Mouse (Mus musculus) embryo, embryonic 10 days (tissue): ENCODE data around the gene Dnal4.
"Not testable (repeated sequence)": the region's sequence is repeated elsewhere in the genome, so short reads cannot be mapped to it uniquely, and the experiment has no call there.

Experiments used
- DNase-seq: peaks from one replicate; pipeline ENCODE4 v3.0.0-alpha.2; 2015; ENCODE audit warnings: low spot score

The Dnal4 gene

GRCm38 (mm10) chr15:79777749-79778148 is at the start of gene Dnal4:
Gene Dnal4 (minus strand): TSS chr15:79777849.
- DNase-seq = no peak

DNA sequence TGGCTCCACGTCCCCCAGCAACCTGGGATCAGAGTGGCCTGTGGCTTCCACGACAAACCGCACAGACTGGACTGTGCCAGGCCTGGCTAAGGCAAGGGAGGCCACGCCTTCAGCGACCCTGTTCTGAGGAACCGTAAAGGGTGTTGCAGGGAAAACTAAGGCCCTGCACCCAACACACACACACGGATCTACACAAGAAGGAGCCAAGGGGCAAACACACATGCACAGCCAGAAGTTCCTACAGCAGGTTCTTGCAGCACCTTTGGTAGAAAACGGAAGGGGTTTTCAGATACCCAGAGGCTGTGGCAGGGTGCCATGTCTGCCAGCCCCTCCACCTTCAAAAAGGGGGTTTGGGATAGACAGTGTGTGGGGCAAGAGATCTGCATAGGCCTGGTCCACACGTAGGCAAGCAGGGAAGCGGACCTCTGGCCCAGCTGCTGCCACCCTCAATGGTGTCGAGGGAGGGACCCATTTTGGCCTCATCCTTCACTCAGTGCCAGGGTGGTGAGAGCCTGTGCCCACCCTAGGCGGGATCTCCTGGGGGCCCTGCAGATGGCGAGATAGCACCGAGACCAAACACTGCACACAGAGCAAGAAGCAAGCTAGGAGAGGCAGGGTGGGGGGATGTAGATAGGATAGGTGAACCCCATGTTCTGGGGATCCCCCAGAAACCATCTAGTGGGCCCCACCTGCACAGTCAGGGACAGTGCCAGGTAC is 49.6 kb upstream of the Dnal4 start:
- no peak for DNase-seq

DNA sequence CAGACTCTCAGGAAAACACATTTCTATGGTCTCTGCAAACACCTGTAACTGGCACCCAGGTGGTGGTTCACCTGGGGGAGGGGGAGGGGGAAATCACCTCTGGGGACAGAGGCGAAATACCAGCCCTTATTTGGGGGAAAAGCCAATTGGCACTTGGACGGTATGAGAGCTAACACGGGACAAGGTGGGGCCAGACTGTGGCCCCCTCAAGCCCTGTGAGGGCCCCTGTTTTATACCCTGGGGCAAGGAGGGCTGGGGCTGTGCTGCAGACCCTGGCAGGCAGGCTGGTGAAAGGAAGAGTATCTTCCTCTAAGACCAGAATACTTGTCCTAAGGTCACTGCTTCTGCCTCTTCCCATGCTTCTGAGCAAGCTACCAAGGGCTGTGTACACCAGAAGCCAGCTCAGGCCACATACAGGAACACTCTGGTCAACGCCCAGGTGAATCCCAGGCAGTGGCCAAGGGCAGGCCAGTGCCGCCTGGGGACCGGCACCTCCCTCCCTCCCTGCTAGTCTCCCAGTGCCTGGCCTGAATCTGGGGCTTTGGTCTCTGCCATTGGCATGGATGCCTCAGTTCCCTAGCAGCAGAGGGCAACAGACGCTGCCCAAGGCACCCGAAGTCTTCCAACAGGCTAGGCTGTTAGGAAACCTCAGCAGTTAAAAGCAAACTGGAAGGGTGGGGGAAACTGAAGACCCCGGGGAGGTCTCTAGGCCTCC is 48.7 kb upstream of the Dnal4 start:
- DNase-seq = no peak

DNA sequence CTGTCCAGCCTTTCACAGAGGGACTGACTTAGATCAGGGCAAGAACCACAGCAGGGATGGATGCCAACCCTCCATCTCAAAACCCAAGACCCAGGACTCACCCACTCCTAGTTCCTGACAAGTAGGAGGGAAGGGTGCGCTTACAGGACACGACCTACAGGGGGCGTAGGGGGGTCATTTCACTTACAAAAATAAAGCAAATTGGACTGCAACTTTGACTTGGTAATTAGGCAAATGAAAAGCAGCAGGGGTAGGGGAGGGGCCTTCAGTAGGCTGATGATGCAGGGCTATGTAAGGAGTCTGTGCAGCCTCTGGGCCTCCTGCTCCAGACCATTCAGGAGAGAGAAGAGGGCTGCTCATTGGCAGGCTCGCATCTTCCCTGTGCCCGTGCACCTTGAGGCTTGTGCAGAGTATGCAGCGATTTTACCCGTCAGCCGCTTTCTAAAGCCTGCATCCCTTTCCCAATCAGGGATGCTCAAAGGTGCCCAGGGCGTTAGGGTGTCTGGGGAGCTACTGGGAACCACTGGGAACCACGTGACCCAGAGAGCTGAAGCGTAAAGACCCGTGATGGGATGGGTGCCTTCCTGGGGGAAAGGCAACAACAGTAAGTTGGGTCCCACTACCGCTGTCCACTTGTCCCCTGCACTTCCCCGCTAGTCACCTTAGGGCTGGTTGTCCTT is 47.6 kb upstream of the Dnal4 start:
- DNase-seq = no peak

DNA sequence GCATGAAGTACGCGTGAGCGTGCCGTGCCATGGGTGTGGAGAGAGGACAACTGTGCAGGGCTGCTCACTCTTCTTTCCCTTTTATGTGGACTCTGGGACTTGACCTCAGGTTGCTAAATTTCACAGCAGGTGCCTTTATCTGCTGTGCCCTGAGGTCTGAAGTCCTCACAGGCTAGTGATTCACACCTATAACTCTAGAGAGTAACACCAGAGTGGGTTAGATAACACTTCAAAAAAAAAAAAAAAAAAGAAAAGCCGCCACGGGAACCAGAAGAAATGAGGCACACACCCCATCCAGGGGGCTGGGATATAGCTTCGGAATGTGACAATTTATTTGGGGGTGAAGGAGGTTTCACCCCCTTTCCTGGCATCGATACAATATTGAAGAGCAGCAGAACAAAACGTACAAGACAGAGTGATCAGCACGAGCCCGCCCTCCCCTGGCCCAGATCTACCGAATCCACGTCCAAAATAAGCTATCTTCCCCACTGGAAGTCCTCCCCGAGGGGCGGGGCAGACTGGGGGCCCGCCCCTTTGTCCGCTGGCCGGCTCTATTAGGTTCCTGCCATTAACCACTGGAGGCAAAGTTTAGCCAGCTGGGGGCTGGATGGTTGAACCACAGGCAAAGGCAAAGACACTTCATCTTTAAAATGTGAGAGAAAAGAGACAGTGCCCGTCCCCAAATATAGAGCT is 46.1 kb upstream of the Dnal4 start:
- no peak for DNase-seq

DNA sequence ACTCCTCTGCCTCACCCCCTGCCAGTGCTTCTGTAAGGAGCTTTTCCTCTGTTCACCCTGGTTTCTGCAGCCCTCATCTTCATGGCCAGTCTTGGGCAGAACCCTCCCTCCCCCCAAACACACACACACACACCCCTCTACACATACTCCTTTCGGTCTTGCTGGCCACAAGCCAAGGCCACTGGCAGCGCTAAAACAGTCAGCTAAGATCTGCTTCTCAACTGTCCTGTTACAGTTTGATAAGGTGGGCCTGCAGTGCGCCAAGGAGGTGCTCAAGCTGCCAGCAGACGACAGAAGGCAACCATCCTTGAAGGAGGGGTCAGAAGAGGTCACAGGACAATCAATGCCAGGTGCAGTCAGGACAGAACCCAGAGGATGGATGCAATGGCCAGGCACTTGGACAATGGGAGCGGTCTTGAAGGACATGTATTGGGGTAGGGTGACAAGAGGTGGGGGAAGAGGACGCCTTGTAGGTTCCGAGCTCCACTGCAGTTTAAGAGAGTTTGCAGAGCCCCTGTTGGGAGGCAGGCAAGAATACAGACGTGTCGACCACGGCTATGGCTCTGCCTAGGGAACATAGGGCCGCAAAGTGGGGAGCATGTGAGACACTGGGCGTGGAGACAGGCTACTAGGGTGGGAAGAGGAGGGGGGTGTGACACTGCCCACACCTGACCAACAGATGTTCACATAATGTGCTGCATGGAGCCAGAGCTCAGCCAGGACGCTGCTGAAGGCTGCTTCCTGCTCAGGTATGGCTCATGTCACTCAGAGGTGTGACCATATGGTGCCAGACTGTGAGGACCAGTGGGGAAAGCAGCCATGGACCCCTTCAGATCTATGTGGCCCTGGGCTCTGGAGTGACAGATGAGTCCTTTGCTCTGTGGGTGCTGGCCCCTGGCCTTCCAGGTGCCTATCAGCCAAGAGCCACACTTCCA is 44.9 kb upstream of the Dnal4 start:
- DNase-seq = peak; percentile 40

DNA sequence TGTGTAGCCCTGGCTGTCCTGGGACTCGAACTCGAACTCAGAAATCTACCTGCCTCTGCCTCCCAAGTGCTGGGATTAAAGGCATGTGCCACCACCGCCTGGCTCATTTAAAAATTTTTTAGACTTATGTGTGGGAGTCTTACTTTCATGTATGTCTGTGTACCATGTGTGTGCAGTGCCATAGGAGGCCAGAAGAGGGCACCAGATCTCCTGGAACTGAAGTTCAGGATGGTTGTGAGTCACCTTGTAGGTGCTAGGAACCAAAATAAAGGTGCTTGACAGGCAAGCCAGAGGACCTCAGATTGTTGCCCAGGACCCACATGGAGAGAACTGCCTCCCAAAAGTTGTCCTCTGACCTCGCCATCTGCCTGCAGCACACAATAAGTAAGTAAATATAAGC is 40.7 kb upstream of the Dnal4 start:
- DNase-seq = no peak

GRCm38 (mm10) chr15:79813666-79814258 is 36.1 kb upstream of the Dnal4 start:
- DNase-seq = no peak

DNA sequence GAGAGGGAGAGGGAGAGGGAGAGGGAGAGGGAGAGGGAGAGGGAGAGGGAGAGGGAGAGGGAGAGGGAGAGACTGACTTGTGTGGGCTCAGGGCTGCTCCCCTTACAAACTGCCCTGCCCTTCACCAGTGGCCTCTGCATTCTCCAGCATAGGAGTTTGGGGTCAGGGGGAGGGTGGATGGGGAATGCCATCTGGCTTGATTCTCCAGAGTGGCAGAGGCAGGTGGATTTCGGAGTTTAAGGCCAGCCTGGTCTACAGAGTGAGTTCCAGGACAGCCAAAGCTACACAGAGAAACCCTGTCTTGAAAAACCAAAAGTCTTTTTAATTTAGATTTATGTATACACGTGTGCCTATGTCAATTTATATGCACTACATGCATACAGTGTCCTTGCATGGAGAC is 35.2 kb upstream of the Dnal4 start:
- DNase-seq = not testable (repeated sequence)

DNA sequence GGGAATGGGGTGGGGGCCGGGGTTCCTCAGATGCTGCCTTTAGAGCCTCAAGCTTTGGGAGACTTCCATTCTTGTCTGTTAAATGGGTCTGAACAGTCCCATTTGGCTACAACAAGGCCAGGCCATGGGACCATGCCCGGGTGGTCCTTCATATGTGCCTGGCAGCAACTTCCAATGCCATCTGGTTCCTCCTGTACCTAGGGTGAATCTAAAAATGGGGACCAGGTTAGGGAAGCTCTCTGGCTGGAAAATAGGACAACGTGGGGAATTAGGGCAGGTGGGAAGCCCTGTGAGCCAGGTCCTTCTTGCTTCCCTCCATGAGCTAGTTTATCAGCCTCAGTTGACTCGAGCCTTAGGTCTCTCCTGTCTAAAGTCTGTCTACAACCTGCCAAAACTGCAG is 33.3 kb upstream of the Dnal4 start:
- DNase-seq = no peak

- no peak for DNase-seq
Observed at GRCm38 (mm10) chr15:79810061-79810460, 32.4 kb upstream of the Dnal4 start.

DNA sequence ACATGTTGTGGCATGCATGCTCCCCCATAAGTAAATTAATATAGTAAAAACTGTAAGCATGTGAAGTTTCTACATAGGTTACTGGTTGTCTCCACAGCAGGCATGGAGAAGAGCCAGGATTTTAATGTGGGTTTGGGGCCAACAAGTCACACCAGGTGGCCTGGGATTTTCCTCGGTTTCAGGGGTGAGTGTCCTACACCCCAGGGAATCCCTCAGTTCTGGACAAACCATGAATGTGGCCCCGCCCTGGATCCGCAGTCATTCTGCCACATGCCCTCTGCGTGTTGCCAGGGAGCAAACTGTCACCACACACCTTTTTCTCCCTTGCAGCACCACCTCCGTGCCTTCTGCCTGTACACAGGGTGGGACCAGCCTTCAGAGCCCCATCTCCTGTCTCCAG is 31.0 kb upstream of the Dnal4 start:
- no peak for DNase-seq

- DNase-seq = peak; percentile 77
Observed at GRCm38 (mm10) chr15:79808114-79808513, 30.5 kb upstream of the Dnal4 start.

DNA sequence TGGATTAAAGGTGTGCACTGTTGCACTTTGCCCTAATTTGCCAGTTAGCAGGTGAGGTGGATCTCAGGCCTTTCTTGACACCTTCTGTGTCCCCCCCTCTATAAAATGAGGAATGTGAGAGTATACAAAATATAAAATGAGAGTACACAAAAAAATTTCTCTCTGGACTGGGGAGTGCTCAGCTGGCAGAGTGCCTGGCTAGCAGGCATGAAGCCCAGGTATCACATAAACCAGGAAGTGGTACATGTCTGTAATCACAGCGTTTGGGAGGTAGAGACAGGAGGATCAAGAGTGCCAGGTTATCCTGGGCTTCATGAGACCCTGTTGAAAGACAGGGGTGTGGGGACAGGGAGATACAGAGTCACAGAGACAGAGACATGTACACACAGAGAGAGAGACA is 29.4 kb upstream of the Dnal4 start:
- DNase-seq = no peak

- DNase-seq = no peak
Observed at GRCm38 (mm10) chr15:79805246-79805645, 27.6 kb upstream of the Dnal4 start.

DNA sequence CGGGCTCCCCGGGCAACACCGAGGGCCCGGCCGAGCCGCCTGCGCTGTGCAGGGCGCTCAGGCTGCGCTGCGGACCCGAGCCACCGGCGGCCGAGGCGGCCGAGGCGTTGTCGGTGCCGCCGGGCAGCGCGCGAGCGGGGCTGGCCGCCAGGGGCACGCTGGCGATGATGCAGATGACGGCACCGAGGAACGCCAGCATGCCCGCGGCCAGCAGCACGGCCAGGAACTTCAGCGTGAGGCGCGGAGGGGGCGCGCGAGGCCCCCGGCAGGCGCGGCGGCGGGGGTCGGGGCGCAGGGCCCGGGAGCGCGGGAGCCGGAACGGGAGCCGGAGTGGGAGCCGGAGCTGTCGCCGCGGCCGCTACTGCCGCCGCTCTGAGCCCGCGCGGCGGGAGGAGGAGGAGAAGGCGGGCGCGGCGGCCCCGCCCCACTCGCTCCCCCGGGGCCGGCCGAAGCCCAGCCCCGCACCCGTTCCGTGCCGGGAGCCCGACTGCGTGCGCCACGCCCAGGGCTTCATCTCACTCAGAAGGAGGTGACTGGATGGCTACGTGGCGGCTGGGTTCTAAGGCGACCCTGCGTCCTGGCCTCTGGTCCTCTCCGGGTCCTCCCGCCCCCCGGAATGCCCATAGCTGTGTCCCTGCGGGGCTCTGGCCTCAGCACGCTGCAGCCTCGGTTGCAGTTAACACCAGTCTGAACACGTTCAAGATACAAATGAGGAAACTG is 26.9 kb upstream of the Dnal4 start, which contains the start of gene Nptxr:
TSS of gene Nptxr (minus strand) at position 415 of the 720 bp plus-strand sequence.
- peak; percentile 71 for DNase-seq

DNA sequence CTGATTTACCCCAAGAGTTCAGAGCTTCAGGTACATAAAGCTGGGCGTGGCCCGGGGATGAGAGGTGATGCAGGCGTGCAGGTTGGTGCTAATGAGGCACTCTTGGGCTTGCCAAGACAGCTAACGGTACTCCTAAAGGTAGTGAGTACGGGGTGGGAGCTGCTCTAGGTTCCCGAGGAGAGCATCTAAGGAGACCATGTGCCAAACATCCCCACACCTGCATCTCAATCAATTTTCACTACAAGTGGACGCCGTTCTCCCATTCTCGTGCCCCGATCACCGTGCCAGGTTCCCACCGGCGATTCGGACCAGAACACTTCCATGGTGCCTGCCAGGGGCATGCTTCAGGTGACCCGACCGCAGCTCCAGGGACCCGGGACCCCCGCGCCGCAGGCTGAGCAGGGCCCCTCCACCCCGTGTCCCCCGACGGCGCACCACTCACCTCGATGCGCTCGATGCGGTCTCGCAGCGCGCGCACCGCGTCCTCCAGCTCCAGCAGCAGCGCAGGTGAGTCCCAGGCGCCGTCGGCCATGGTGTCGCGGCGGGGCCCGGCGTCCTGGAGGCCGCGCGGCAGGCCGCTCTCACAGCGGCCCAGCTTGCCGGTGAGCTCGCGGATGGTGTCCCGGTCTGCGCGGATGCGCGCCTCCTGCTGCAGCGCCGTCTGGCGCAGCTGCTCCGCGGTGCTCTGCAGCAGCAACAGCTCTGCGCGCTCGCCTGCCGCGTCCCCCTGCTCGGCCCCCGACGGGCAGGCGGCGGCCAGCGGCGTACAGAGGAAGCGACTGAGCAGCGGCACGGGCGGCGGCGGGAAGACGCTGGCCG is 26.1 kb upstream of the Dnal4 start:
- DNase-seq = peak; percentile 41

GRCm38 (mm10) chr15:79802304-79802703 is 24.7 kb upstream of the Dnal4 start:
- DNase-seq = no peak

DNA sequence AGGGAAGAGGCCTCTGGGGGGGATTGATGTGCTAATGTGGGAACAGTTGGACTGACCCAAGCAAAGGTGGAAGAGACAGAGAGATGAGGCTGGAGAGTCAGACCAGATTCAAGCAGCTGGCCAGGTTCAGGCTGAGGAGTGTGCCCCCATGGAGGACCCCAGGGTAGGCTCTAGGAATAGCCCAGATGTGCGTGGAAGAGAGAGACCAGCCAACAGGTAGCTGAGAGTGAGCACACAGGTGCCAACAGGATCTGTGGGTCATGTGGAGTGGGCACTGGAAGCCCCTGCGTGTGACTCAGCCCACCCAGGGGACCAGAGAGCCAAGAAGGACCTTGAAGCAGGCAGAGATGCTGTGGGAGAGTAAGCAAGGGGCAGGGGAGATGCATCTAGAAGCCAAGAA is 24.0 kb upstream of the Dnal4 start:
- no peak for DNase-seq
